Mouse (Mus musculus) heart, embryonic 11.5 days (tissue): ENCODE data around the gene Psd4. TPM values are rescaled to one million over a fixed set of nuclear protein-coding genes. Genes with fewer than 3 reads are reported as not detected.

Experiments used
- ATAC-seq: fragments of 200-750 bp; cut with Nextera tagmentation; replicated peaks from 2 replicates; pipeline ENCODE4 v1.8.0; 2017; ENCODE audit warnings: moderate library complexity; ENCODE audit not compliant: insufficient number of reproducible peaks, low FRiP score, low TSS enrichment
- H3K27ac ChIP-seq: fragments of 300-500 bp; sonication (generic); 2 replicates; pipeline ENCODE4 v1.5.1; 2014; ENCODE audit warnings: mild to moderate bottlenecking, low read depth, low read length
- H3K27me3 ChIP-seq: fragments of 300-500 bp; sonication (generic); 2 replicates; pipeline ENCODE4 v1.6.1; 2014; ENCODE audit warnings: mild to moderate bottlenecking, low read length, mixed read lengths; ENCODE audit not compliant: control insufficient read depth, insufficient read depth
- H3K36me3 ChIP-seq: fragments of 300-500 bp; sonication (generic); 2 replicates; pipeline ENCODE4 v1.6.1; 2014; ENCODE audit warnings: mild to moderate bottlenecking, low read length, moderate library complexity, mixed read lengths; ENCODE audit not compliant: control insufficient read depth, insufficient read depth
- H3K4me1 ChIP-seq: fragments of 300-500 bp; sonication (generic); 2 replicates; pipeline ENCODE4 v1.6.1; 2014; ENCODE audit warnings: low read length; ENCODE audit not compliant: control insufficient read depth, insufficient read depth
- H3K4me2 ChIP-seq: fragments of 300-500 bp; sonication (generic); 2 replicates; pipeline ENCODE4 v1.6.1; 2014; ENCODE audit warnings: mild to moderate bottlenecking, moderate library complexity
- H3K4me3 ChIP-seq: fragments of 300-500 bp; sonication (generic); 2 replicates; pipeline ENCODE4 v1.5.1; 2014; ENCODE audit warnings: low read depth, low read length
- H3K9ac ChIP-seq: fragments of 300-500 bp; sonication (generic); 2 replicates; pipeline ENCODE4 v1.6.1; 2014; ENCODE audit warnings: mild to moderate bottlenecking, low read depth, low read length, moderate library complexity
- H3K9me3 ChIP-seq: fragments of 300-500 bp; sonication (generic); replicated peaks from 2 replicates; pipeline ENCODE4 v1.6.1; 2016; ENCODE audit warnings: low read length; ENCODE audit not compliant: control insufficient read depth
- WGBS: fragments of 180-500 bp; shearing (Covaris S2); extraction: QIAGEN DNeasy Blood & Tissue Kit; methylation state at CpG from one replicate; pipeline ENCODE4 v1.1.7; 2014; ENCODE audit not compliant: insufficient replicate concordance; 5-methylcytosine and 5-hydroxymethylcytosine counted together
- polyA plus RNA-seq: library from polyadenylated mRNA; unstranded; fragments of >200 nt; fragmentation: Nextera tagmentation; extraction: Ambion mirVana; gene quantifications from 2 replicates; pipeline ENCODE4 v1.2.1, GENCODE M21; 2014

Gene Psd4
- polyA plus RNA-seq, 1 experiment from 2014 or later = 0.42 TPM

- Histone ChIP-seq H3K9me3 (no peaks in the 10 kb centered on the region), H3K36me3 (no peaks in the 10 kb centered on the region), H3K9ac (no peak overlapping the region), H3K4me2 (no peak overlapping the region), H3K4me3 (no peak overlapping the region), H3K27me3 (no peaks in the 10 kb centered on the region), H3K4me1 (no peaks in the 10 kb centered on the region), H3K27ac (no peak overlapping the region)
- WGBS = 58% methylated on average over 9 of the region's 9 CpGs
- ATAC-seq = no peak
These were observed 15.3 kb downstream of the Psd4 start for GRCm38 (mm10) chr2:24382456-24383230.

- WGBS = 63% methylated on average over 3 of the region's 3 CpGs
- no peak for ATAC-seq
- H3K27ac ChIP-seq = no peak overlapping the region
- H3K9me3 ChIP-seq = no peaks in the 10 kb centered on the region
- H3K4me2 ChIP-seq = no peak overlapping the region
- H3K9ac ChIP-seq = no peak overlapping the region
- no peaks in the 10 kb centered on the region for H3K27me3 ChIP-seq
- no peak overlapping the region for H3K4me3 ChIP-seq
- no peaks in the 10 kb centered on the region for H3K4me1 ChIP-seq
- no peaks in the 10 kb centered on the region for H3K36me3 ChIP-seq
These were observed 16.3 kb downstream of the Psd4 start for GRCm38 (mm10) chr2:24383636-24384035.

GRCm38 (mm10) chr2:24384393-24384792 is 17.0 kb downstream of the Psd4 start:
- Histone ChIP-seq H3K27me3 (no peaks in the 10 kb centered on the region), H3K4me2 (no peak overlapping the region), H3K4me3 (no peak overlapping the region), H3K9me3 (no peaks in the 10 kb centered on the region), H3K4me1 (no peaks in the 10 kb centered on the region), H3K9ac (no peak overlapping the region), H3K27ac (no peak overlapping the region), H3K36me3 (no peaks in the 10 kb centered on the region)
- no peak for ATAC-seq

- Histone ChIP-seq H3K4me1 (no peaks in the 10 kb centered on the region), H3K36me3 (no peaks in the 10 kb centered on the region), H3K9ac (no peak overlapping the region), H3K27me3 (no peaks in the 10 kb centered on the region), H3K9me3 (no peaks in the 10 kb centered on the region), H3K4me2 (no peak overlapping the region), H3K27ac (no peak overlapping the region), H3K4me3 (no peak overlapping the region)
- 73% methylated on average over 14 of the region's 14 CpGs for WGBS
- no peak for ATAC-seq
These were observed 18.0 kb downstream of the Psd4 start for GRCm38 (mm10) chr2:24385111-24385961.

DNA sequence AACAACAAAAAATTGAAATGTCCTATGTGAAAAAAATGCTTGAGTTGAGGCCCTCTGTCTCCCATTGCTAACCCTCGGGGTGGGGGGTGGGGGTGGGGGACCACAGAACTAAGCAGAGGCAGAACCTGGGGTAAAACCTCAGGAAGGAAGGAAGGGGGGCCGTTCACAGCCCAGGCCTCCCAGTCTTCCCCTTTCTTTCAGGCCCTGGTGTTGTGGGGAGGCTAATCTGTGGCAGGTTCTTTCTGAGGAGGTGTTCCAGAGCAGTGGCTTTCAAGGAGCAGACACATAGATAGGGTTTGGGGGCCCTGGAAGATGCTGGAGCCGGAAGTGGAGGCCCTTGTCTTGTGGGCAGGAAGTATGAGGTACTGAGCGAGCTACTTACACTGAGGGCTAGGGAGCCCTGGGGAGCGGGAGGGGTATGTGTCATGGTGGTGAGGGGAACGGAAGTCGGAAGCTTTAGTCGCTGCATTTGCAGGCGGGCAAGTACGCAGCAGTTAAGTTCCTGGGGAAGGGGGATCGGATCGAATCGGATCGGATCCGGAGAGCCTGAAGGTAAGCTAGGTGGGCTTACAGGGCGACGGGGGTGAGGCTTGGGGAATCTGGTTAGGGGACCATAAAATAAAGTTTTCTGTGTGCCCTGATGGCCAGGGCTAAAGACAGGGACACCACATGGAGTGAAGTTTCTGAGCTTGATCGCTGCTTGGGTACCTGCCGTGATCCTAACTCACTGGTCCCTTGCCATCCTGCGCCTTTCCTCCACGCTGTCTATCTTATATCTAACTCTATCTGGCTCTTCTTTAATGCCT is 19.0 kb downstream of the Psd4 start:
- no peak overlapping the region for H3K4me3 ChIP-seq
- H3K4me2 ChIP-seq = no peak overlapping the region
- no peak for ATAC-seq

GRCm38 (mm10) chr2:24386964-24387320 is 19.6 kb downstream of the Psd4 start:
- Histone ChIP-seq H3K27me3 (no peaks in the 10 kb centered on the region), H3K4me3 (no peak overlapping the region), H3K36me3 (no peaks in the 10 kb centered on the region), H3K9ac (no peak overlapping the region), H3K9me3 (no peaks in the 10 kb centered on the region), H3K27ac (no peak overlapping the region), H3K4me2 (no peak overlapping the region), H3K4me1 (no peaks in the 10 kb centered on the region)
- WGBS = 84% methylated on average over 2 of the region's 2 CpGs
- no peak for ATAC-seq

More for the DNA sequence above, 19.0 kb downstream of the Psd4 start:
- 73% methylated on average over 21 of the region's 21 CpGs for WGBS
- Histone ChIP-seq H3K4me1 (no peaks in the 10 kb centered on the region), H3K36me3 (no peaks in the 10 kb centered on the region), H3K27me3 (no peaks in the 10 kb centered on the region), H3K9ac (no peak overlapping the region), H3K27ac (no peak overlapping the region), H3K9me3 (no peaks in the 10 kb centered on the region)

GRCm38 (mm10) chr2:24387361-24388283 is 20.2 kb downstream of the Psd4 start:
- no peaks in the 10 kb centered on the region for H3K27me3 ChIP-seq
- 78% methylated on average over 4 of the region's 4 CpGs for WGBS
- ATAC-seq = no peak
- H3K9ac ChIP-seq = no peak overlapping the region
- H3K4me2 ChIP-seq = no peak overlapping the region
- H3K4me3 ChIP-seq = no peak overlapping the region
- H3K27ac ChIP-seq = no peak overlapping the region
- no peaks in the 10 kb centered on the region for H3K9me3 ChIP-seq
- no peaks in the 10 kb centered on the region for H3K4me1 ChIP-seq
- no peaks in the 10 kb centered on the region for H3K36me3 ChIP-seq

DNA sequence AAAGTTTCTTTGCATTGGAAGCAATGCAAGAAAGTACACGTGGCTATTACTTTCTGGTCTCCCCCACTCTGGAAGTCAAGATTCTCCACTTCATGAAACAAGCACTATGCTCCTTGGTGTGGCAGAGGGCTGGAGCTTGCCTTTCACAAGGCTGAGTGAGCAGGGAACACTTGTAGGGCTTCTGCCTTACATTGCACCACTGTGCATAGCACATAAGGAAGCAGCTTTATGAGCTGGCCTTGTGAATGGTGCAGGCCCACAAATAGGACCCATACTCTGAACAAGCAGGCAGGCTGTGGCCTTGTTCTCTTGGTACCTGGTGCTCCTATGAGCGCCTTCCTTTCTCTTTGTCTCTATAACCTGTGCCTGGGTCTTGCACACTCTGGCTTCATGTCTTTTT is 25.9 kb downstream of the Psd4 start:
- no peaks in the 10 kb centered on the region for H3K36me3 ChIP-seq
- H3K27ac ChIP-seq = no peak overlapping the region
- no peak overlapping the region for H3K4me2 ChIP-seq
- H3K4me3 ChIP-seq = no peak overlapping the region
- no peak overlapping the region for H3K9ac ChIP-seq
- no peaks in the 10 kb centered on the region for H3K4me1 ChIP-seq
- H3K9me3 ChIP-seq = no peaks in the 10 kb centered on the region
- ATAC-seq = no peak
- 76% methylated on average over 2 of the region's 2 CpGs for WGBS
- no peaks in the 10 kb centered on the region for H3K27me3 ChIP-seq
